In the genomic region with DNA sequence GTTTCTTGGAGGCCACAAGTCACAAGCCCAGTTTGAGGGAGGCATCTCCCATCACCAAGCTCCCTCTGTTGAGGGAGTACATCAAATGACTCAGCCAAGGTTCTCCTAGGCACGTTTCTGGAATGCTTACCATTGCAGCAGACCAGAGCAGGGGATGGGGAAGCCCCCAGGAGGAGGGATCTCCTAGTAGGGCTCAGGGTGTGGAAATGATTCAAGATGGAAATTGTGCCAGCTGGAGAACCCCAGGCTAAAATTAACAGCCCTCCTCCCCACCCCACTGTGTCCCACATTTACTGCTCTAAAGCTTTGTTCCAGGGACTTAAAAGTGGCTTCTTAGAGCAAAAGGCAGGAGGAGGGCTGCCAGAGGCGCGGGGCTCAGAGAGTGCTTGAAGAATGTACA, we compare ENCODE assay signal across 19 mouse cellular contexts. TPM values are rescaled to one million over a fixed set of nuclear protein-coding genes. Genes with fewer than 3 reads are reported as not detected.
DNase-seq lines count a peak whose midpoint lies in the region; ATAC-seq lines count a peak whose summit lies in the region.
"Had no signal": no experiment of that assay in that cellular context is flagged by ENCODE, and none has a peak within 500 bp of the region (broad histone marks: within the 10 kb centered on the region; RNA-seq: fewer than 3 reads in every experiment).

No protein-coding gene starts in this region.

- 33% methylated on average over 3 of the region's 3 CpGs for WGBS in kidney, embryonic 15.5 days
- 36% methylated on average over 3 of the region's 3 CpGs for WGBS in embryonic facial prominence, embryonic 14.5 days

- H3K4me1 ChIP-seq in kidney, embryonic 15.5 days, result peaks cover 17% of the 10 kb centered on the region
- H3K4me1 ChIP-seq in embryonic facial prominence, embryonic 14.5 days (ENCODE audit: control insufficient read depth, insufficient read depth, low read length), result peaks cover 12% of the 10 kb centered on the region; the same call in 1 of the 2 replicates

- ATAC-seq in kidney, embryonic 15.5 days (replicated peaks; ENCODE audit: low FRiP score), result no peak
- ATAC-seq in embryonic facial prominence, embryonic 14.5 days (ENCODE audit: low read depth), result no peak
- ATAC-seq in CD4-positive, CD25-positive, alpha-beta regulatory T cell, adult 4 months, result no peak
- ATAC-seq: forebrain, embryonic 13.5 days; hindbrain, postnatal 0 days; intestine, embryonic 16.5 days; liver, embryonic 12.5 days; midbrain, embryonic 16.5 days had no signal

- no peak for DNase-seq in kidney, adult 9 months
- peak; percentile 38 to 41 for DNase-seq in right cerebral cortex, adult 2 months (ENCODE audit: low spot score in 2 of 2)
- DNase-seq in right cerebral cortex, postnatal 4 days, result no peak
- DNase-seq in embryonic facial prominence, embryonic 14.5 days (ENCODE audit: low spot score), result no peak
- DNase-seq in urinary bladder, postnatal 25 days (ENCODE audit: low spot score), result no peak
- DNase-seq: adrenal gland, postnatal 14 days; cerebellum, postnatal 10 days; gastrocnemius, postnatal 36 days; kidney, postnatal 36 days; lung, adult 18-20 months; lung, postnatal 10 days had no signal

- H3K27ac ChIP-seq in kidney, embryonic 15.5 days, result 0 out of 2 replicates have a peak overlapping the region, but pooled peaks have one; percentile 3
- H3K27ac ChIP-seq in embryonic facial prominence, embryonic 14.5 days (replicated peaks; ENCODE audit: low read depth, low read length), result no peak overlapping the region
- H3K27ac ChIP-seq: forebrain, embryonic 13.5 days; hindbrain, postnatal 0 days; liver, embryonic 12.5 days; midbrain, embryonic 10.5 days had no signal

- H3K9ac ChIP-seq in kidney, embryonic 15.5 days, result no peak overlapping the region
- H3K9ac ChIP-seq in embryonic facial prominence, embryonic 14.5 days (ENCODE audit: low read depth, low read length), result peak overlapping the region; percentile 30; the same call in 1 of the 2 replicates
- H3K9ac ChIP-seq: liver, embryonic 12.5 days had no signal

- no peak overlapping the region for H3K4me2 ChIP-seq in kidney, embryonic 15.5 days
- H3K4me2 ChIP-seq in embryonic facial prominence, embryonic 14.5 days (ENCODE audit: low read depth, low read length), result no peak overlapping the region
- H3K4me2 ChIP-seq: forebrain, embryonic 13.5 days; liver, embryonic 12.5 days had no signal

- H3K36me3 ChIP-seq in kidney, embryonic 15.5 days, result no peaks in the 10 kb centered on the region
- H3K36me3 ChIP-seq in embryonic facial prominence, embryonic 14.5 days (ENCODE audit: control insufficient read depth, insufficient read depth, low read length), result no peaks in the 10 kb centered on the region
- H3K36me3 ChIP-seq: liver, embryonic 12.5 days; midbrain, embryonic 10.5 days had no signal

- no peak overlapping the region for H3K4me3 ChIP-seq in kidney, embryonic 15.5 days (replicated peaks)
- H3K4me3 ChIP-seq in embryonic facial prominence, embryonic 14.5 days (ENCODE audit: low read depth, low read length), result no peak overlapping the region
- H3K4me3 ChIP-seq: forebrain, embryonic 13.5 days; liver, embryonic 12.5 days; midbrain, embryonic 10.5 days had no signal

- no peaks in the 10 kb centered on the region for H3K9me3 ChIP-seq in kidney, embryonic 15.5 days (replicated peaks)
- no peaks in the 10 kb centered on the region for H3K9me3 ChIP-seq in embryonic facial prominence, embryonic 14.5 days (ENCODE audit: control insufficient read depth, low read length)
- H3K9me3 ChIP-seq: forebrain, embryonic 13.5 days; liver, embryonic 12.5 days; midbrain, embryonic 10.5 days had no signal

- H3K27me3 ChIP-seq in kidney, embryonic 15.5 days, result peaks cover 32% of the 10 kb centered on the region
- H3K27me3 ChIP-seq in embryonic facial prominence, embryonic 14.5 days (replicated peaks; ENCODE audit: control insufficient read depth, insufficient read depth, low read length), result peaks cover 21% of the 10 kb centered on the region

RNA-seq across cellular contexts. Expression of a gene that starts 3.9 kb away (rescaled TPM):
- 16.1 and 17.8 TPM in 2 replicates for polyA plus RNA-seq in kidney, embryonic 15.5 days (2015; fragmentation: Nextera tagmentation; extraction: Ambion mirVana)
- polyA plus RNA-seq in embryonic facial prominence, embryonic 14.5 days (2014; fragmentation: Nextera tagmentation; extraction: Ambion mirVana), result 10.4 and 11.9 TPM in 2 replicates
- polyA plus RNA-seq in CD4-positive, CD25-positive, alpha-beta regulatory T cell, adult 4 months (2017; shearing (Covaris generic)), result 1 to 10 TPM; 3.9 to 4.4 TPM

RNA-seq across cellular contexts. Expression of a gene that starts 8.6 kb away (rescaled TPM):
- 1.4 and 3.1 TPM in 2 replicates for polyA plus RNA-seq in kidney, embryonic 15.5 days (2015; fragmentation: Nextera tagmentation; extraction: Ambion mirVana)
- polyA plus RNA-seq in embryonic facial prominence, embryonic 14.5 days (2014; fragmentation: Nextera tagmentation; extraction: Ambion mirVana), result 5.0 and 7.2 TPM in 2 replicates
- under 1 TPM in 1 of 2 experiments, not detected in 1; 0.15 TPM for polyA plus RNA-seq in CD4-positive, CD25-positive, alpha-beta regulatory T cell, adult 4 months (2017; shearing (Covaris generic))
- polyA plus RNA-seq: liver, embryonic 12.5 days had no signal

RNA-seq across cellular contexts. Expression of a gene that starts 34.5 kb away (rescaled TPM):
- 135 and 138 TPM in 2 replicates for polyA plus RNA-seq in kidney, embryonic 15.5 days (2015; fragmentation: Nextera tagmentation; extraction: Ambion mirVana)
- 99.0 and 112 TPM in 2 replicates for polyA plus RNA-seq in embryonic facial prominence, embryonic 14.5 days (2014; fragmentation: Nextera tagmentation; extraction: Ambion mirVana)
- polyA plus RNA-seq in CD4-positive, CD25-positive, alpha-beta regulatory T cell, adult 4 months (2017; shearing (Covaris generic)), result 10 to 100 TPM; 48.3 to 64.6 TPM

RNA-seq across cellular contexts. Expression of a gene that starts 39.7 kb away (rescaled TPM):
- polyA plus RNA-seq in kidney, embryonic 15.5 days (2015; fragmentation: Nextera tagmentation; extraction: Ambion mirVana), result 163 and 164 TPM in 2 replicates
- 138 and 141 TPM in 2 replicates for polyA plus RNA-seq in embryonic facial prominence, embryonic 14.5 days (2014; fragmentation: Nextera tagmentation; extraction: Ambion mirVana)
- 10 to 100 TPM; 66.2 to 93.4 TPM for polyA plus RNA-seq in CD4-positive, CD25-positive, alpha-beta regulatory T cell, adult 4 months (2017; shearing (Covaris generic))

RNA-seq across cellular contexts. Expression of a gene that starts 44.4 kb away (rescaled TPM):
- 14.4 and 15.4 TPM in 2 replicates for polyA plus RNA-seq in kidney, embryonic 15.5 days (2015; fragmentation: Nextera tagmentation; extraction: Ambion mirVana)
- 8.3 and 9.9 TPM in 2 replicates for polyA plus RNA-seq in embryonic facial prominence, embryonic 14.5 days (2014; fragmentation: Nextera tagmentation; extraction: Ambion mirVana)
- 10 to 100 TPM; 24.6 to 25.9 TPM for polyA plus RNA-seq in CD4-positive, CD25-positive, alpha-beta regulatory T cell, adult 4 months (2017; shearing (Covaris generic))

Comparison
In these comparisons a context has a peak if more than half of its experiments do, and no peak if none do; other contexts are left out.
1. DNase-seq: peak in right cerebral cortex, adult 2 months (2 of 2); none in kidney, adult 9 months (single experiment), right cerebral cortex, postnatal 4 days (single experiment), embryonic facial prominence, embryonic 14.5 days (single experiment) and urinary bladder, postnatal 25 days (single experiment).